Mouse (Mus musculus) spleen, postnatal 4 days (tissue): ENCODE data around the gene Klf3.

ENCODE experiments used
- DNase-seq, 2 experiments: peaks; one replicate each; pipeline ENCODE4 v3.0.0; 2022; ENCODE audit warnings: low spot score in 2 of 2

Klf3 gene

GRCm38 (mm10) chr5:64835295-64835694 lies 32.1 kb downstream of the Klf3 start:
- DNase-seq: no peak

DNA sequence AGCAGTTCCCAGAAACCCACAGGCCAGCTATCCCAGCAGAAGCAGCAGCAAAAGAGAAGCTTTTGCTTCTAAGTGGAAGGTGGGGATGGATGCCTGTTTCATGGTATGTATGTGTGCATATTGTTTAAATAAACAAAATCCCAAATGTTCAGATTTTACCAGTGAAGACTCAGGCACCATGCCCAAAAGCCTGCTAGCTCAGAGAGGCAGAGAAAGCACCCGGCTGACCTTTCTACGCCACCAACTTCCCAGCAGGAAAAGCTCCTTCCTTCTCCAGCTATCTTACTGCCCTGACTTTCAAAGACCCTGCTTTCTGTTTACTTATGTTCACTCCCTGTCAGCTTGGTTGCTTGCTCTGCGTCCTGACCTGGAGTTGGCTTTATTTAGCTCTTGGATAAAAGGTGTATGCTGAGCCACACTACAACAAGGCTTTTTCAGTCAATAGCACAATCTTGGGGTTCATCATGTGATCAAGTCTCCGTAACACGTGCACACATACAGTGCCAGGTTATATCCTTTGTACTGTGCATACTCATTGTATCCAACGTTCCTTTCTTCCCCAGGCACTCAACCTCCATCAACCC lies 35.9 kb downstream of the Klf3 start:
- no peak for DNase-seq

- no peak for DNase-seq
Observed at GRCm38 (mm10) chr5:64840087-64840486, 36.9 kb downstream of the Klf3 start.

DNA sequence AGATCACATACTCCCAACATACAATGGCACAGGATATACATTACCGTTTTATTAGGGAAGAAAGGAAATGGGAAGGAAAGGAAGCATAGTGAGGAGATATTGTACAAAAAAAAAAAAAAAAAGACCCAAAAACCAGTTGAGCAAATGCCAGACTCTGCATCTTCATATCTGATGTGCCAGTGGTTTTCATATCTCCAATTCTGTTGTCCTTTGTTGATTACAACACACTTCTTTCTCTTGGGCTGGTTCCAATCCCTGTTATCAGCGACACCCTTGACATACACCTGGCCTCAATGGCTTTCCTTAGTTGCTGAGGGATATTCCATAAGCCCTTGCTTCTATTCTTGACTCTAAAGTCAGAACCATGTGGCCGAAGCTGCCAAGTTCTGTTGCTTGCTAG lies 41.4 kb downstream of the Klf3 start:
- DNase-seq: no peak

DNA sequence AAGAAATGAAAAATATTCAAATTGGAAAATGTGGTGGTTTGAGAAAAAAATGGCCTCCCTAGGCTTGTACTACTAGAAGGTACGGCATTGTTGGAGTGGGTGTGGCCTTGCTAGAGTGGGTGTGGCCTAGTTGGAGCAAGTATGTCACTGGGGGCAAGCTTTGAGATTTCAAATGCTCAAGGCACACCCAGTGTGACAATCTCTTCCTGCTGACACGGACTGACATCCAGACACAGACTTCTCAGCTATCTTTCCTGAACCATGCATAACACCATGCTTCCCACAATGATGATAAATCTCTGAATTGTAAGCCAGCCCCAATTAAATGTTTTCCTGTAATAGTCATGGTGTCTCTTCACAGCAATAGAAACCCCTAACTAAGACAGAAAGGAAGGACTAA lies 44.1 kb downstream of the Klf3 start:
- no peak for DNase-seq

DNA sequence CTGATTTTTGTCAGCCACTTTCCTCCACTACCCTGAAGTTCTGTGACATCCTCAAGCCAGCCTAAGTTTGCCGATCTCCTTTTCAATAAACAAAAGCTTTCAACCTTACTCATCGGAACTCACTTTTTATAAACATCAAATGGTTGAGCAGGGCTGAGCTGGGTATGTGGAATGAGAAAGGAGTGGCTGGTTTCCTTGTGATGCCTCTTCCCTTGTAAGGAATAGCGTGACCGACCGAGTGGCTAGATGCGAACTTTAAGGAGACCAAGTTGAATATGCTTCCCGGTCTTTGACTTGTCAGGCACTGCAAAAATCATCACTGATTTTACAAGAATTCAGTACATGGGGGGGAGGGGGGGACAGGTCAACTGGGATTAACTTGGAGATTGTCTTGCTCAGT lies 46.7 kb downstream of the Klf3 start:
- no peak for DNase-seq

GRCm38 (mm10) chr5:64852656-64853398 lies 49.6 kb downstream of the Klf3 start:
- no peak for DNase-seq

DNA sequence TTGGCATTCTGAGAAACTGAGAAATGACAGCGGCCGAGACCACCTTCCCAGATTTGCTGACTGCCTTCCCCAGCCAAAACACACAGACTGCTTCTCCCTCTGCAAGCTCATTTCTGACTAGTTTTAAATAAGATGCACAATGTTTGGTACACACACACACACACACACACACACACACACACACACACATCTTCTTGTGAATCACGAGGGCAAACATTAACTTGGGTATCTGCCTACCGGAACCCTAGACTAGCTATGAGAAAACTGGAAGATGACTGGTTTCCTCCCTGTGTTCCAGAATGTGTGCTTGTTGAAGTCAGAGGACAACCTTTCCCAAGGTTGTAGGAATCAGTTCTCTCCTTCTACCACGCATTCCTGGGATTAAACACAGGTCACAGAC lies 50.2 kb downstream of the Klf3 start:
- DNase-seq: no peak

- no peak for DNase-seq
Observed at GRCm38 (mm10) chr5:64855199-64855598, 52.0 kb downstream of the Klf3 start.

DNA sequence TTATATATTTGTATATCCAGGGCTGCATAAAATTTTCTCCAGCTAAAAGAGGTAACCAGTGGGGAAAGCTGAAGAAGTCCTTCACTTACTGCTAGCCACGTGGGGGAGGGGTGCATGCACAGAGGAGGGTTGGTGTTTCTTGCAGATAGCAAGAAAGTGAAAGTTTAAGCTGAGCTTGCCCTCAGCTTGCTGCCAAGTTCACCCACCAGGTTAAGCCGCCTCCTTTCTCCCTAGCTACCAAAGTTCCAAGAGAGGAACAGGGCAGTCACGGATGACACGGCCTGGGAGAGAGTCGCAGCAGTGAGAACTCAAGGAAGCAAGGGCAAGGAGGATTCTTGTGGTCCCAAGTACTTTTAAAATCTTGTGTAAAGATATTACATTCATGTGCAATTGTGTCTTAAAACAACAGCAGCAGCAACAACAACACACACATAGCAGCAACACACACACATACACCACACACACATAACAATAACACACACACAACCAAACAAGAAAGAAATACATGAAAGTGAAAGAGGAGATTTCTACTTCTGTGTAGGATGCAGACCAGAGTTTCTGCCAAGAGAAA lies 57.8 kb downstream of the Klf3 start:
- peak; percentile 58 to 77 for DNase-seq

DNA sequence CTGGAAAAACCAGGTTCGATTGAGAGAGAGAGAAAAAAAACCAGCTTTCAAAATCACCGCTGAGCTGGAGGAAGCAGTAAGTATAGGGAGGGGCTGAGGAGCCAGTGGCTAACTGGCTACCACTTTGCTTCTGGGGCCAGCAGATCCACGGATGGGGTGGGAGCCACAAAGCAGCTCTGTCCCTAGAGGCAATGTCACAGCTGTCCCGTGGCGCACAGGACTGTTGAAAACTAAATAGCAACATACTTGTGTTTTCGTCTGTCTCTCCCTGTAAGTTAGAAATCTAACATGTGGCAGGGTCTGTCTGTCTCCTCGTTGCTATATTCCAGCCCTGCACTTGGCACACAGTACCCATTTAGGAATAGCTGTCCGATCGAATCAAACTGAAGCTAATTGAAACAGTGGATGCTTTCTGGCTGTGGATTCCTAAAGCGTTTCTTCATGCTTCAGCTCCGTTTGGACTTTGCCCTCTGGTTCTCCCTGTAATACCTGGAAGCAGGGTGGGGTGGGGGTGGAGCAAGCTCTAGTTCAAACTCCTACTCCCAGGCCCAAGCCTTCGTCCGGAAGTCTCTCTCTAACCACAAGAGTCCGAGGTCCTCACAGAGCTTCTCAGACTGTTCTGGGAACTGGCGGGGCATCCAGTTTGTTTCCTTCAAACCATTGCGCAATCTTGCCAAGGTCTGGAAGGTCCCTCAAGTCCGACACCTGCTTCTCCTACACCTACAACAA lies 58.4 kb downstream of the Klf3 start:
- peak; percentile 33 to 76 for DNase-seq

- DNase-seq: no peak
Observed at GRCm38 (mm10) chr5:64862269-64862668, 59.1 kb downstream of the Klf3 start.

GRCm38 (mm10) chr5:64864699-64865108 lies 61.5 kb downstream of the Klf3 start:
- peak; percentile 77 to 87 for DNase-seq

- peak in 1 of 2 experiments; percentile 27 for DNase-seq
Observed at GRCm38 (mm10) chr5:64865219-64865964, 62.2 kb downstream of the Klf3 start.

DNA sequence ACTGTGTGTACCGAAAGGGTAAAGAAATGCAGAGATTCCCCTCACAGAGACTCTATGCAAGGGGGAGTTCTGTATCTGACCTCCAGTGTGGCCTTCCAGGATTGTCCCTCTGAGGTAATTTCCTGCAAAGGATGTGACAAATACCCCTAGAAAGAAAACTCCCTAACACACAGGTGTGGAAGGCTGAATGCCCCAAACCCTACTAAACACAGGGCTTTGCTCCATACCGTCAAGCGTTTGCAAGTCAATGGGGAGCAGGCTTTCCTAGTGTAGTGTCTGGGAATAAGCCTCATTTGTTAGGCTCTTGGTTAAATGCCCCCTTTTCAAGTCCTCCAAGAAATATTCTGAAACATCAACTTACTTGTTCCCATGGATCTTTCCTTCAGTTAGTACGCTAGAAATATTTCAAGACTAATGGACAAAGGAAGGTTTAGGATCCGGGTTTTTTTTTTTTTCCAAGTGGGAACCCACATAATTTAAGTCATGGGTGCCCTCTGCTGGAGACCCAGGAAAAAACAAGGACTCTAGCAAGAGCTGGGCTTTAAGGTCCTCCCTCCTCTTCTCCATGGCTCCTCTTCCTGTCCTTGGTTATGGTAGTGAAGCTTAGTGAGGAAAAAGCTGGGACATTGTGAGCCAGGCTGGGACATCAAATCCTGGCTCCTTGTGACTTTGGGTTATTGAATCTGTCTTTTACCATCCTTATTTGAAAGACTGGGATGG lies 63.3 kb downstream of the Klf3 start:
- DNase-seq: peak; percentile 69 to 86

DNA sequence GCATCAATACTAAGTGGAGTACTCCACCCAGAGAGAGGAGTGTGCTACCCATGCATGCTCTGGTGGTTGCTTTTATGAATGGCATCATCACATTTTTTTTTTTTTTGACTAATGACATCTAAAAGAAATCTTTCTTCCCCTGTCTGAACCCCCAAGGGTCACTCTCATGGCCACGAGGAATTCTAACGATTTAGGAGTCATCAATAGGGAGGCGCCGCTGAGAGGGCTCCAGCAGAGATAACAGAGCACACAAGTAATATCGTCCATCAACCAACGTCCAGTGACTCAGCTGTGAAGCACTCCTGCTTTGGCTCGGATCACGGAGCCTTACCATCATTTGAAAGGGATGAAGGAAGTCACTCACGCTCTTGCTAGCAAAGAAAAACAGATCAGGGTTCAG lies 63.9 kb downstream of the Klf3 start:
- no peak for DNase-seq

DNA sequence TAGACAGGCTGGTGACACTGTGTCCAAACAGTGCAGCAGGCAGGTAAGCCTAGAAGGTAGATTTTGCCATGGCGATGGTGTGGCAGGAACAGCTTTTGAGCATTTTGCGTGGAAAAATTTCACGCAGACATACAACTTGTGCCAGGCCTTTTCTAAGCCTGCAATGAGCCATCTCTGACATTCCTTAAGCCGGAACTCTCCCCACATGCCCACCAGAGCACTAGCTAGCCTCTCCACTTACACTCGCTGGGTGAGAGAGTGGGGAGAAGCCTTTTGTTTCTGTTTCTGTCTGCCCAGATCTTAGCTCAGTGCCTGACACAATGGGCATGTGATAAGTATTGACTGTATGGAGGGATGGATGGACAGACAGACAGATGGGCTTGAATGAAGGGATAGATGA lies 64.4 kb downstream of the Klf3 start:
- no peak for DNase-seq

- no peak for DNase-seq
Observed at GRCm38 (mm10) chr5:64876086-64876830, 73.1 kb downstream of the Klf3 start.

DNA sequence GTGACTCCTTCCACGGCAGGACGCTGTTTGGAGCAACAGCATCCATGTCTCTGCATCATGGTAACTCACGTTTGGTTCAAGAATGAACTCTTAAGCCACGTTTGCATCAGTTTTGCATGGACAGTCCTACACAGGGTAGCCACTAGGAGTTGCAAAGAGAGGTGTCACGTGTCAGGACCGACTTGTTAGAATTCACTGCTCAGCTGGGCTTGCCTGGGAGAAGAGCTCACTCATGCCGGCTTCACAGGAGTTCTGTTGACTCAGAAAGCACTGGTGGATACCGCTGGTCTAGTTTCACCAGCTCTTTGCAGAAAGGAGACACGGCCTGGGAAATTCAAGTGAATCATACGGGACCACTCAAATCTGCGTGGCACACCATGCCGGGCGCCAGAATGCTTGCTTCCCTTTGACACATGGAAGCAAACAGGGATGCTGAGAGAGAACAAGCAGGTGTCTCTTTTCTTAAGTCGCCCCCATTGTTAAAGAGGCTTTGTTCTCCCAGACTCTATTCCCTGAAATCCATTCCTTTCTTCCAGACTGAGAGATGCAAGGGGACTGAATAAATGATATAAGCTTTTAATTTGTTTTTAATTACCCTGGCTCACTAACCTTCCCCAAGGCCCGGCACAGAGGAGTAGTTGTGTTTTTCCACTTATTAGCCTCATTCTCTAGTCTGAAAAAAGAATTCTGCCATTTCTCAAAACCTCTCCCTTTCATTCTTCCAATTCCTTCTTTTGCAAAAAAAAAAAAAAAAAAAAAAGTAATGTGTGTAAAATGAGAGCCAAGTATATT lies 74.2 kb downstream of the Klf3 start:
- no peak for DNase-seq

DNA sequence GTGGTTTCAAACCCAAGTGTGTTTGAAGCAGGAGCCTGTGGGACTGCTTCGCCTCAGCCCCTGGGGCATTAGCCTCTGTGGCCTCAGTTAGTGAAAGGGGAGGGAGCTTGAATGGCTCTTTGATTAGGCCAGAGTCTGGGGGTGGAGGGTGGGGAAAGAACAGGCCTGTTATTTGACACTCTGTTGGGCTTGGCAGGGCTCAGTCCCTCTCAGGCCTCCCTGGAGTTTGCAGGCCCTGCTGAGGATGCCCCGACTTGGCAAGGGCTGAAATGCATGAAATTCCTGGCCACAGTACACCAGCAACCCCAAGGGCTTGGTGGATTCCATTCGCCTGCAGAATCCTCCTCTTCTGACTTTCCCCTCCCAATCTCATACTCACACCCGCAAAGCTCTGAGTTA lies 74.8 kb downstream of the Klf3 start:
- no peak for DNase-seq
